Mouse (Mus musculus): ENCODE results near the gene Fbxl20.

Gene Fbxl20

DNA sequence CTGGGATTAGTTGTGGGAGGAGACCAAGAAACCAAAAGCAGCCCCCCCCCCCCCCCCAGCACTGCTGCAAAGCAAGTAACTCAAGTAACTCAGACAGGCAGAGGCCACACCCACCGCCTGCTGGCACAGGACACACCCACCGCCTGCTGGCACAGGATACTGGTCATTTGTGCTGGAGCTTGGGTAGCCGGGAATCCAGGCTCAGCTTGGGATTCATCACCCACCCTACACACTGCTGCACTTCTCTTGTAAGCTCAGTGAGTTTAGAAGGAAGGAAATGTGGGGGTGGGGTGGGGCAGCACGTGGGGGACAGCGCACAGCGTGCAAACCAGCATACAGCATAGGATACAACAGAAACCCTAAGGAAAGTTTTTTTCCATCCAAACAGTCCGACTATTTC, 62.0 kb downstream of the Fbxl20 start:
- DNase-seq (ENCODE audit: low read depth): no peak

DNA sequence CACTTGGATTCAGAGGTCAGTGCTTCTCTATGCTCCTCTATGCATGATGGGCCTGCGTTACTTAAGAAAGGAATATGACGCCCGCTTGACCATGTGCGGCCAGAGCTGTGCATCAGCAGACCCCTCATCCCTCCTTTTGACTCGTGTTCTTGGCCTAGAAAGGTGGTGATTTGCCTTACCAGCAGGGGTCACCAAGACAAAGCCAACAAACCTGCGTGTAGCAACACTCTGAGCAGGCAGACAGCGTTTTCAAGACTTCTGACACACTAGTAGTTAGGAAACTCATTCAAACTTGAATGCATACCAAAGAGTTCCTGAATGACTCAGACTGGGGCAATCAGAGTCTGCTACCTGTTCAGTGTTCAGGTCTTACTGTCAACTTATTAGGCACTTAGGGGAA, 63.6 kb downstream of the Fbxl20 start:
- no peak for DNase-seq (ENCODE audit: low read depth)

DNA sequence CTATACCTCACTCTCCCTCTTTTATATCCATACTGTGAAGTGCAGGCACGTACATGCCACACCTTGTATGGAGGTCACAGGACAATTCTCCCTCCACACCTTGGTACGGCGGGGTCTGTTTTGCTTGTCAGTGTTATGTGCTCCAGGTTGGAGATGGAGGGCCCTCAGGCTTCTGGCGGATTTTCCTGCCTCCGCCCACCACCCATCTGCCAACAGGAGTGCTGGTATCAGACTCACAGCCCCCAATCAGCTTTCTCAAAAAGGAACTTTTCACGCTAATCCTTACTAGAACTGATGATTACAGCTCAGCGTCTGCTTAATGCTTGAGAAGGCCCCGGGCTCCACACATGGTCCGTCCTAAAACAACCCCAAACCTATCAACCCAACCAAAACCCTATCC, 64.1 kb downstream of the Fbxl20 start:
- no peak for DNase-seq (ENCODE audit: low read depth)

DNA sequence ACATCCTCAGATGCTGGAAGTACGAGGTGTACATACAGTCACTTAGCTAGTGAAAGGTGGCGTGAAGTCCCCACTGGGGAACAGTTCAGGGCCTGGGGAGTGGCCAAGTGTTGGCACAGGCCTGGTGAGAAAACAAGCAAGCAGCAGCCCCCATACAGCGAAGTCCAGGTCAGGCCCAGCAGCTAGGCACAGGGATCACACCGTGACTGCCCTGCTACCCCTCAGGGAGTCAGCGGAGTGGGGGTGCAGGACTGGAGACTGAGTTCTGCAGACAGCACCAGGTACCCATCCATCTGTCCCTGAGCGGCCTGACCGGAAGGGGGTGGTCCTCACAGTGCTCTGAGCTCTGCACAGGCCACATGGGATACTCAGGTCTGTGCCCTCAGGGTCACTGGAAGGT, 67.5 kb downstream of the Fbxl20 start:
- DNase-seq (ENCODE audit: low read depth): no peak

DNA sequence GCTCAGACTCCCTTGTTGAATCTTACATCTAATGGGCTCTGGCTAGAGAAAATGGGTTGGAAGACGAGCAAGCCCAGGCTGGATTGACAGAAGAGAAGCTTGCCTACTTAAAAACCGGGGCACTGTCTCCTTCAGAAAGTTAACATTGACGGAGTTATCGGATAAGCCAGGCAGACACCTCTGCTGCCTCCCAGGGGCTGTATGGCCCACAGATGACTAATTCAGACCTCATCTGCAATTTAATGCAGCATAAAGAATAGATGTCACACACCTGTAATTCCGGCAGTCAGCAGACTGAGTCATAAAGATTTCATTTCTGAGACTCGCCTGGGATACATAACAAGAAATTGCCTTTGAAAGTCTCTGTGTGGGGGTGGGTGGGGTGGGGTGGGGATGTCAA, 69.8 kb downstream of the Fbxl20 start:
- no peak for DNase-seq (ENCODE audit: low read depth)

DNA sequence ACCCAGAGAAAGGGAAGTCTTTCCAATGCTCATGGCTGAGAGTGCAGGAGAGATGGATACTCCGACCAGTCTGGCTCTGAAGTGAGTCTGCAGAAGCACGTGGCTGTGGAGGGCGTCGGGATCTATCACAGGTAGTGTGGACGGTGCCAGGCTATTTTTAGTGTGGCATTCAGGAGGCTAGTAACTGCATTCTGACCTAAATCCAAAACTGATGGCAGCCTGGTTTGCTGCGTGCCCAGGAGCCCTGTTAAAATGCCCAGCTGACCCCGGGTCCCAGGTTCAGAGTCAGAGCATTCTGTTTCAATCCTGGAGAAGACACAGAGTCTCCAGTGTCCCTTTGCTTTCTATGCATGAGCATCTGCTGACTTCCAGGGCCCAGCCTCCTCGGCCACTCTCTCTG, 73.1 kb downstream of the Fbxl20 start:
- DNase-seq (ENCODE audit: low read depth): no peak

DNA sequence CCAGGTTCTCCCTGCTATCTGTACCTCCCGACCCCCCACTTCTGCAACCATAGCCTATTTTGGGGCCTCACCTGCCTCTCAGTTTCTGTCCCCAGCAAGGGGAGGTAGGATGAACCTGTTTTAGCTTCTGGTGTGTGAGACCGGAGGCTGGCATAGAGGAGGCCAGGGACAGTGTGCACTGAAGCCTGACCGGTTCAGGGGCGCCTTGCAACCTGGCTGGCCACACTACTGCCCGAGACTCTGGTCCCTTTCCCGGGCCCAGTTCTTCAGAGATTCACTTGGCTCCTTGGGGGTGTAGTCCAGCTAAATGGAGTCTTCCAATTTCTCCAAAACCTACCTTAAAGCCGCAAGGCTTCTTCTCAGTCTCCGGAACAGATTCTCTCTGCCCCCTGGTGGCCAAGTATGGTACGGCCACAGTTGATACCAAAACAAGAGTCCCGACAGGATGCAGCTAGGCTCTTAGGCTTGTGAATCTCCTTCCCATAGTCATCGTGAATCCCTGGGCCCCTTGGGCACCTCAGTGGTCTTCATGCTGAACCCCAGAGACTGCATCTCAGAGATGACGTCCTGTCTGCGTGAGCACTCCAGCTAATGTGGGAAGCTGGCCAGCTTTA, 74.9 kb downstream of the Fbxl20 start:
- peak; percentile 93 for DNase-seq (ENCODE audit: low read depth)

DNA sequence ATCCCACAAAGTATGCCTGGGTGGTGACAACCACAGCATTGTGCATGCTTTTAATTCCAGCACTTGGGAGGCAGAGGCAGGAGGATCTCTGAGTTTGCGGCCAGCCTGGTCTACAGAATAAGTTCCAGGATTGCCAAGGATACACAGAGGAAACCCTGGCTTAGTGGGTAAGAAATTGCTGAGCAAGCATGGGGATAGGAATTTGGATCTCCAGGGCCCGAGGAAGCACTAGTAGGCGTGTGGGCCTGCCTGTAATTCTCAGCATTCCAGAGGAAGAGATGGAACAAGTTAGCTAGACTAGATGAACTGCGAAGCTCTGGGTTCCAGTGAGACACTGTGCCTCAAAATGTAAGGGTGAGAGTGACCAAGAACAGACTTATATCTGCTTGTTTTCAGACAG, 76.8 kb downstream of the Fbxl20 start:
- DNase-seq (ENCODE audit: low read depth): no peak

DNA sequence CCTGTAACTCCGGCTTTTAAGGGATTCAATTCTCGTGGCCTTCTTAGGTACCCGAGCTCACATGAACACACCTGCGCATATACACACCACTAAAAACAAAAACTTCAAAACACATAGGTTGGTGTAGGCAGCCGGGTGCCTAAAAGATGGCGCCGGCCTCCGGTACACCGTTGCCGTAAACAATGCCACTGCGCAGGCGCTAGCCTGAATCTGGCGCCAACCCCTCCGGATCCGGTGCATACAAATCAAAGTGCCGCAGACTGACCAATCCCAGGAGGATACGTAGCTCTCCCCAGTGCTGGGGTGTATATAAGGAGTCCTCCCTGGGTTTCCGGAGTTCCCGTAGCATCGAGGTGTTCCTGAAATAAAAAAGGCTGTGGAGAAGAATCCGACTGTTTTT, 82.9 kb downstream of the Fbxl20 start:
- DNase-seq (ENCODE audit: low read depth): no peak

DNA sequence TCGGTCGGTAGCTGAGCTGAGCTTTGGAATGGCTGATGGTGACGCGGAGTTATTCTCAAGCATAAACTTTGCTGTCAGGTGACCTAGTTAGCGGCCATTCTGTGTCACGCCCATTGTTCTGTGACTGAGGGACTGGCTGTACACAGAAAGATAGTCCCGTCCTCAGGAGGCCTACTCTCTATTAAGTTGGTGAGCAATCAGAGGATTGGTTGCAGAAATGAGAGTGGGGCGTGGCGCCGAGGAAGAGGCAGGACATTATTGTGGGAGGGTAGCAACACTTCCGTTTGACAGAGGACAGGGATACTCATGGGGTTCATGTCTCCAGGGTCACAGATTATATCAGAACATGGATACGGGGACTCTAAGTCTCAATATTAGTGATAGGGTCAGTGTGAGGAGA, 84.0 kb downstream of the Fbxl20 start:
- no peak for DNase-seq (ENCODE audit: low read depth)

DNA sequence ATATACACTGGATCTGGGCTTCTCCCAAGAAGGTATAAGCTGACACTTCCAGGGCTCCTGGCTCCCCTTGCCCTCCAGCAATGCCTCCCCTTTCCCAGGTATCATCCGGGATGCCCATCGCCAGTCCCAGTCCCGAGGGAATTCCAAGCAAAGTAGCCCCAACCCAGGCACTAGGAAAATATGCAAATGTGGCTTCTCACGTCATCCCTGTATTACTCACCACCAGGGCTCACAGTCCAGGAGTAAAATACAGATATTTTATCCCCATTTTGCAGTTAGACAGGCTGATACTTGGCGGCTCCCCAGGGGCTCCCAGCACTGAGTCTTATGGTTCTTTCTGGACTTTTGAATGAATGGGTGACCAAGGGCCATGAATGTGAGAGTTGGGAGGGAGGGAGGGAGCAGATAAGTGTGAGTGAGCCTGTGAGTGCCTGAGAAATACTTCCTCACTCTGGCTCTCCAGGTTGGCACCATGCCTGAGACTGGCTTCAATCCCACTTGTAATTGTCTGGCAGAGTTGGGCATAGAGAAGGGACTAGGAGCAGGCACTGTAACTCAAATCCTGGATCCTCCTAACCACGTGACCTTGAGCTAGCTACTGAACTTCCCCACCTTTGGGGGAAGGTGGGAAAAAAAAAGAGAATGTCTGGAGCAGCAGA, 88.2 kb downstream of the Fbxl20 start:
- no peak for DNase-seq (ENCODE audit: low read depth)

DNA sequence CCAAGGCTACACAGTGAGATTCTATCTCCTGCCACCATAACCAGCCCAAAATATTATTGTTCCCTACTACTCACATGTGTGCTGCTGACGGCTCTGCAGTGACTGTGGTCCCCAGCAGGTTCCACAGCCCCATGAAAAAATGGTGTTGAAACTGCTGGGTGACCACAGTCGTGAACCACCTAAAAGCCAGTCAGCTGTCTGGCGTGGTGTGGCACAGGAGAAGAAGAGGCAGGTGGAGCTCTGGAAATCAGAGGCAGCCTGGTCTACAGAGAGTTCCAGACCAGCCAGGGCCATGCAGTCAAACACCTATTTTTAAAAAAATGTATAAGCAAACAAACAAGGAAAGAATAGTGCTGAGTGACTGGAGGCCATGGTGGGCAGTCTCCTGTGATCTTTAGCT, 88.8 kb downstream of the Fbxl20 start:
- DNase-seq (ENCODE audit: low read depth): no peak

DNA sequence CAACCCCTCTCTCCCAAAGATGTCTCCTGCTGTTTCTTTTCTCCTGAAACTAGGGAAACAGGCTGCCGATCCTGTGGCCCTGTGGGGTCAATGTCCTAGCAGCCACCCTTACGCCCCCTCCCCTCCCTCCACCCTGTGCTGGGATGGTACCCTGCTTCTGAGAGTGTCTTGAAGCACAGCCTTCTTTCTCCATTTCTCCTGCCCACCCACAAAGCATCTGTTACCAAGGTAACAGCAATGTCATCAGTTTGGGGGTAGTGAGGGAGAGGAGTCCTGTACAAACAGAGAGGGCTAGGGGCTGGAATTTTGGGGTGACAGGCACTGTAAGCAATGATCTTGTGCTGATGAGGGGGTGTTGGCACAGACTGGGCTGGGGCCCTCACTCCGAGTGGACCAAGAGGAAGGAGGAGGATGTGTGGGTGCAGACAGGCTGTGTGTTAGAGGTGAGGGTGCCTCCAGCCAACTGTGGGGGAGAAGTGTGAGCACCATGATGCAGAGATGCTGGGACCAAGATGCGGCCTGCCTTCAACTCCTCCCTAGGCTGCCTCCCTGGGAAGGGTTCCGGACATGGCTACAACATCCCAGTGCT, 90.0 kb downstream of the Fbxl20 start:
- DNase-seq (ENCODE audit: low read depth): no peak

DNA sequence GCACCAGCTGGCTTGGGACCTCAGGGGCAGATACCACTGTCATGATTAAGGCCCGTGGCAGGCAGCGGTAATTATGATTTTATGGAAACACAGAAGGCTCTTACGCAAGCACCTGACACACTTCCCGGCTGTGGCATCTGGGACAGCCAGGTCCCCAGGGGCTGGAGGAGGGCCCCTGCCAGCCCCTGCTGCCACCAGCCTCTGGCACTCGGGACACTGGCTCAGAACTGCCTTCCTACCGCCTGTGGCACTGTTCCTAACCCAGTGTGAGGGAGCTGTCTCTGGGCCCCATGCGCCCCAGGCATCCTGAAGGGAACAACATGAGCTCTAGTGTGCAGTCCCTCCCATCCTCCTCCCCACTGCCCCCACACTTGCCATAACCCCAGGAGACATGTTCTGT, 90.5 kb downstream of the Fbxl20 start:
- DNase-seq (ENCODE audit: low read depth): no peak

DNA sequence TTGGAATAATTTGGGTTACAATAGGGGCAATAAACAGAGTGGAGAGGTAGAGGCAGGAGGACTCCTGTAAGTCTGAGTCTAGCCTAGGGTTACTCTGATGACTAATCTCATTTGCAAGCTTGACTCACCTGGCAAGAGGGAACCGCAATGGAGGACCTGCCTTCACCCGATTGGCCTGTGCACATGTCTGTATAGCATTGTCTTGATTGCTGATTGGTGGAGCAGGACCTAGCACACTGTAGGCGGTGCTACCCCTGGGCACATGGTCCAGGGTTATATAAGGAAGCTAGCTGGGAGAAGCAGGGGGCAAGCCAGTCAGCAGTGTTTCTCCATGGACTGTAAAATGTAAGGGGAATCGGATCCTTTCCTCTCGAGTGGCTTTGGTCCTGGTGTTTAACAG, 92.2 kb downstream of the Fbxl20 start:
- peak; percentile 61 for DNase-seq (ENCODE audit: low read depth)

DNA sequence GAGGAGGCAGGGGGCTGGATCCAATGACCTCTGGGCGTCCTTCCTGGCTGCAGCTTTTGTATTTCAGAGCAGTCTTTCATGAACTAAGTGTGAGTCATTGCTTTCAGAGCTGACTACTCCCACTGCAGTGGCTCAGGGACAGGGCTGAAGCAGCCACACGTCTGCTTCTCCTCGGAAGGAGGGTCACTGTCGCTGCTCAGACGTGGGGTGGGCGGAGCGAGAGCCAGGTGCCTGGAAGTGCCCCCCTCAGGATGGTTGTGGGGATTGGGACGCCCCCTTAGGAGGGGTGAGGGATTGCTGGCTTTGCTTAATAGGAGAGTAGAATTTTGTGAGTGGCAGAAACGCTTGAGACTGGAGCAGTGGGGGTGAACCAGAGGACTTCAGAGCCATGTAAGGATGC, 92.7 kb downstream of the Fbxl20 start:
- no peak for DNase-seq (ENCODE audit: low read depth)

DNA sequence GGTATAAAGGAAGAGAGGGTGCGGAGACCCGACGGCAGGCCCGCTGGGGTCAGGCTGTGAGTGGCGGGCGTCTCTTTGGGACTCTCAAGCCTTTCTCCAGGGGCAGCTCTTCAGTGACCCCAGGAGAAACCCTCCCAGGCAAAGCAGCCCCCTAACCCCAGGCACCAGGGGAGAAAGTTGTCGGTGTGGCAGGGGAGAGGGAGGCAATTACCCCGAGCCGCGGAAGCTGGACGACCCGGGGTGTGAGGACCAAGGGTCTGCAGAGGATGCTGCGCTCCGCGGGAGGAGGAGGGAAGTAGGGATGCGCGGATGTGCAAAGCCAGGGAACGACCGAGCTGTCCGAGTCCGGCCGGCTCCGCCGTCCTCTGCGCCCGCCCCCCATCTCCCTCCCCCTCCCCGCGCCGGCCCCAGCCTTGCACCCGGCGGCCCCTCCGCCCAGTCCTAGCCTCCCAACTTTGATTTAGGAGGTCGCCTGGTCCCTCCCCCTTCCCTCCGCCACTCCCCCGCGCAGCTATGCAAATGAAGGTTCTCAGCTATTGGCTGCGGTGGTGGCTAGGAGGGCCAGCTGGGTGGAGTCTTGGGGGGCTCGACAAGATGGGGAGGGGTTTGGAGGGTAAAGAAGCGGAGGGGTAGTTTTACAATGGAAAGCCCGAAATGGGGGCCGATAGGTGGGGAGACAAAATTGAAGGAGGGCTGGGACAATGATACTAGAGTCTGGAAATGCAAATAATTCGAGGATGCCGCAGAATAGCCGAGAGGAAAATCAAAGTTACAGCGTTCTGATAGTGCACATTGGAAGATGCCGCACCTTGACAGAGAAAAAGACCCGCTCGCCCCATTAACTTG, 97.0 kb downstream of the Fbxl20 start, which contains the start of gene Stac2:
Stac2 (minus strand) TSS at position 474 of the 846 bp plus-strand sequence.
- DNase-seq (ENCODE audit: low read depth): peak; percentile 66

DNA sequence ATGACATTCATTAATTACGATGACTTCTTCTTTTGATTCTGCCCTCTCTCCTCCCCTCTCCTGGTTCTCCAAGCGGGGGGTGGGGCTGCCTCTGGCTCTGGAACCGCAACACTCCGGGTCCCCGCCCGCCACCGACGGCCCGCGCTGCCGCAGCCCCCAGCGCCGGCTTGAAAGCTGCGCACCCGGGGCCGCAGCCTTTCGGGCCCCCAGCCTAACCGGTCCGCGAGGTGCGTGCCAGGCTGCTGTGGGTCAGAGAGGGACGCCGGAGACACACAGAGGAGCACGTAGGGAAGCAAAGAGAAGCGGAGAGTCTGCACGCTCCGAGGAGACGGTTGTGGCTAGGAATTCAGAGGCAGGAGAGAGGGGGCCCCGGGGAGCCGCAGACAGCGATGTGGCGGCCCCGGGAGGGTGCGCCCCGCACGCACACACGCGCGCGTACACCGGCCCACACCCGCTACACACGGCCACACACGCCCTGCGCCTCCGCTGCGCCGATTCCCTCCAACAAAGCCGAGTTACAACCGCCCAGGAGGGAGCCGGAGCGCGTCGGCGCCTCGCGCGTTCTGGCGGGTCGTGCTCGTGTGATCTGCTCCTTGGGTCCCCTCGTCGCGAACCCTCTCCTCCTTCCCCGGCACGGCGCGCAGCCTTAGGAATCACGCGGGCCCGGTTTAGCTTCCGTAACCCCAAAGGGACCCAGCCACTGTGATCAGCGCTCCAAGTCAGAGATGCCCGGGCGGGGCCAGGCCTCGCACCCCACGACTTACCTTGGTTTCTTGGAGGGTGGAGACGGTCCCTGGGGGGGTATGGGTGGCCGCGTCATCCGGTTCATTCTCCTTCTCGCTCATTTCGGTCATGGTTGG, 97.8 kb downstream of the Fbxl20 start:
- DNase-seq (ENCODE audit: low read depth): peak; percentile 61

DNA sequence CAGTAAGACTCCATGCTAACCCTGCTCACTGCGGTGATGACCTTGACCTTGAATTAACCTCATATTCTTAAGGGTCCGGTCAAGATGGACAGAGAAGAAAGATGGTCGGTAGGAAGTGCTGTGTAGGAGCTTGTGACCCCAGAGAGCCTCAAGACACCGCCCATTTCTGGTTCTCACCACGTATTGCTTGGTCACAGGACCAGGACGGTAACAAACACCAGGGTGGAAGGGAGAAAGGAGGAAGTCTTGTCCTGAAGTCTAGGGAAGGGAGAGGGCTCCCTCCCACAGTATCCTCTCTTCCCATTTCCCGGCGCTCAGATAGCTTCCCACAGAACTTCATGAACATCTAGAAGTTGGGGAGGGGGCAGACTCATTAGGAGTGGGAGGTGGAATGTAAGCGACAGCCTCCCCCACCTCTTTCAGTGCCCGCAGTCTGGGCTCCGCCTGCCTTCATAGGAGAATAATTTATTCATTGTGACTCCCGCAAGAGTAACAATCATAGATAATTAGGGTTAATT, 98.5 kb downstream of the Fbxl20 start:
- DNase-seq (ENCODE audit: low read depth): no peak

DNA sequence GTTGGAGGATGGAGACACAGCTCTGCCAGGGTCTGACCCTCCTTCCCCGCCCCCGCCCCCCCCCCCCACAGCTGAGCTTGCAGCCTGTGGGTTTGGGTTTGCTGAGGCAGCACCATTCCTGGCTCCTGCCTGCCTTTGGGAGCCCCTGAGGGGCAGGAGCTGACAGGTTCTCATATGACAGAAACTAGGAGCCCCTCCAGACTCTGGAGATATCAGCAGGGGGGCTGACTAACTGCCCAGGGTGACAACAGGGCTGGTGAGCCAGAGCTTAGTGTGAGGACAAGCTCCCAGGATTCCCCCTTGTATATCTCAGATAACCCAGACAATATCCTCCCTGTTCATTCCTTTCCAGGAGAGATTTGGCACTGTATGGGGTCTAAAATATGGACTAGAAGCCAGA, 99.3 kb downstream of the Fbxl20 start:
- no peak for DNase-seq (ENCODE audit: low read depth)

DNA sequence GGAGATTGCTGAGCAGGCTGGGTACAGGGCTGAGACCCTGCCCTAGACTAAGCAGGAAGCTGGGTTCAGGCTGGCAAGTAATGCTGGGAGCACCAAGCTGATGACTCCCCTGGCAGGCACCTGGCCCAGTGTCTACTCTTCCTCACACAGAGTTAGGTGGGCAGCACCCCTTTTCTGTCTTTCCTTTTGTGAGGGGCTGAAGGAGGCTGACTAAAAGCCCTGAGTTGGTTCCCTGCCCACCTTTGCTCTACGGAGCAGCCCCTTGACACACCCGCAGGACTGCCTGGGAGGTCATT, 99.7 kb downstream of the Fbxl20 start:
- DNase-seq (ENCODE audit: low read depth): no peak

Measured in induced T-regulatory cell, adult 2 months (primary cell).